Mouse (Mus musculus) large intestine, adult 2 months (tissue): ENCODE measurements around the gene Hdac10. TPM values are rescaled to one million over a fixed set of nuclear protein-coding genes. Genes with fewer than 3 reads are reported as not detected.

Experiments used
- DNase-seq: peaks from one replicate; pipeline ENCODE4 v3.0.0-alpha.2; 2012; ENCODE audit warnings: low read depth, low spot score
- WGBS: fragments of 180-500 bp; shearing (Covaris S2); methylation state at CpG from one replicate; pipeline ENCODE4 v1.1.7; 2018; 5-methylcytosine and 5-hydroxymethylcytosine counted together
- polyA plus RNA-seq: library from polyadenylated mRNA; depleted of rRNA; stranded (reverse); fragments of >200 nt; gene quantifications from 2 replicates; pipeline ENCODE4 v1.2.3, GENCODE M21; 2012; rRNA removed

Gene Hdac10
- 23.9 and 25.4 TPM in 2 replicates for polyA plus RNA-seq

- DNase-seq, result peak; percentile 75
- WGBS, result 4% methylated on average over 36 of the region's 36 CpGs
These were observed at the start of gene Hdac10 for GRCm38 (mm10) chr15:89128382-89129350. TSS of gene Hdac10 (minus strand) at chr15:89128700.

- WGBS, result 26% methylated on average over 4 of the region's 4 CpGs
- DNase-seq, result no peak
These were observed 49.2 kb upstream of the Hdac10 start for GRCm38 (mm10) chr15:89177576-89178259.

DNA sequence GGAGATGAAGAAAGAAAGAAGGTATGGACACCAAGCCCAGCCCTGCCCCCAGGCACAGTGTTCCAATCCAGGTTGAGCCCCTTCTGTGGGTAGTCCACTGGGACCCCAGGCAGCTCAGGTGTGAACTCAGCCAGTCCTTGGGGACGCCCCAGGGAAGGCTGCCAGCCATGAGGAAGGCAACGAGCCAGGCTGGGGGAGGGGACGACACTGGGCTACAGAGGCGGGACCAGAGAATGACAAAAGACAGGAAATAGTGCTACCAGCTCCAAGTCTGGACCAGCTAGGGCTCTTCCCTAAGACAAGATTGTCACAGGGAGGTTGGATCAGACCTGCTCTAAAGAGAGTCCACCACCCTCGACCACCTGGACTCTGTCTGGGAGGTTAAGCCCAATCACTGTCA lies 48.6 kb upstream of the Hdac10 start:
- no peak for DNase-seq
- 0% methylated on average over 5 of the region's 5 CpGs for WGBS

DNA sequence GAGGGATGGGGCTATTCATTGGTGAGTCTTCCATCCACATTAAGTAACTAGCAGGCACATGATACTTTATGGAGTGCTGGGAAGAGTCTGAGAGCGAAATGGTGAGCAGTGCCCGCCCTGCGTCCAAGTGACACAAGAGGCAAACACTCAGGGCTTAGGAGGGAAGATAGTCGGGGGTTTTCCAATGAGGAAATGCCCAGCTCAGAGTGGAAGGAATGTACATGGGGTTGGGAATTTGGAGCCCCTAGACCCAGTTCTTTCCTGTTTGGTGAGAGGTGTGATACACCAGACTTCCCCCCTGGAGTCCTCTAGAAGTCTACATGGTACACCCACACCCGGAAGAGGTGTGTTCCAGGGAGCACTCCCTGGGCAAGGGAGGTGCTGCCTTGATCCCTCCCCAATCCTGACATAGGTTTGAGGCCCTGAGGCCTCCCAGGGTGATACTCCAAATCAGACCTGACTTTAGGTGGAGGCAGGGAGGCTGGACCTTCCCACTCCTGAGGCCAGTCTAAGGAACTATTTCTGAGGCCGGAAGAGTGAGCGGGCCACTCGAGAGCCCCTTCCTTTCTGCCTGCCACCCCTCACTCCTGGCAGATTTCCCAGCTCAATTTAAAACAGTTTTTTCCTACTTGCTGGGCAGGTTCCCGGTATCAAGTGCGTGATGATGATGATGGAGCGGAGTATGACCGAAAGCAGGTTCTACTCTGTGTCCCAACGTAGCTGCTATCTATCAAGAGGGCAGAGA lies 47.1 kb upstream of the Hdac10 start:
- no peak for DNase-seq
- 43% methylated on average over 13 of the region's 13 CpGs for WGBS

GRCm38 (mm10) chr15:89174889-89175339 lies 46.4 kb upstream of the Hdac10 start:
- DNase-seq, result no peak
- 50% methylated on average over 11 of the region's 11 CpGs for WGBS

DNA sequence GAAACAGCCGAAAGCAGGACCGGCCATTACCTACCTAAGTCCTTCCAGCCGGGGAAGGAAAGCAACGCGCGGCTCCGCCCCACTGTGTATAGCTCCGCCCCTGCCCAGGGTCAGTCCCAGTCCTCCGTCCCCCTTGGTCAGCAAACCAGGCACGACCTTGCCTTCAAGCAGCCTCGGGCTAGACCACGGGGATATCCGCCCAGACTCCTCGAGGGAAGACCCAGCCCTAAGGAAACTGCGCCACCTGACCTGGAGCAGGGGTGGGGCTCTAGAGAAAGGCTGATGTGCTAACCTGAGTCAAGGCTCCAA lies 45.4 kb upstream of the Hdac10 start:
- WGBS, result 3% methylated on average over 15 of the region's 15 CpGs
- DNase-seq, result no peak

GRCm38 (mm10) chr15:89173024-89173905 lies 44.8 kb upstream of the Hdac10 start:
- no peak for DNase-seq
- under 1% methylated on average over 65 of the region's 65 CpGs for WGBS

- WGBS, result 55% methylated on average over 17 of the region's 17 CpGs
- DNase-seq, result no peak
These were observed 43.9 kb upstream of the Hdac10 start for GRCm38 (mm10) chr15:89172276-89172935.

DNA sequence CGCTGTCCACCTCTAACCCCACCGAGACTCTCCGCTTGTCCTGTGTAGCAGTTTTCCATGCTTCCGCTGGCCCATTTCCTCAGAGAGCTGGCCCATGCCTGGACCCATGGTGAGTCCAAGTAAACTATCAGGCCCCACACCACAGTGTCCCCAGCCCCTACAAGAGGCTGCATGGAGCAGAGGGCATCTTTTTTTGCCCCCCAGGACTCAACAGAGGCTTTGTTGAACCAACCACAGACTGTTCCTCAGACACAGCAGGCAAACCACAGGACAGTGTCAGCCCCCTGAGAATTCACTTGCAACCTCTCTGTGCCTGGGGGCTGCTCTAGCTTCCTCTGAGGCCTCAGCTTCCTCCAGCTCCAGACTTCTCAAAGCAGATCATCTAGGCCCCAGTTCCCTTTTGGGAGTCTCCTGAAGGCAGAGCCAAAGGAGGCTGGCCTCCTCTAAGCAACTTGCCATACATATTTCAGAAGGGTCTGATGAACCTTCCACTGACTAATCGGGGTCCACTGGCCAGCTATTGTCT lies 43.1 kb upstream of the Hdac10 start:
- 89% methylated on average over 5 of the region's 5 CpGs for WGBS
- no peak for DNase-seq

DNA sequence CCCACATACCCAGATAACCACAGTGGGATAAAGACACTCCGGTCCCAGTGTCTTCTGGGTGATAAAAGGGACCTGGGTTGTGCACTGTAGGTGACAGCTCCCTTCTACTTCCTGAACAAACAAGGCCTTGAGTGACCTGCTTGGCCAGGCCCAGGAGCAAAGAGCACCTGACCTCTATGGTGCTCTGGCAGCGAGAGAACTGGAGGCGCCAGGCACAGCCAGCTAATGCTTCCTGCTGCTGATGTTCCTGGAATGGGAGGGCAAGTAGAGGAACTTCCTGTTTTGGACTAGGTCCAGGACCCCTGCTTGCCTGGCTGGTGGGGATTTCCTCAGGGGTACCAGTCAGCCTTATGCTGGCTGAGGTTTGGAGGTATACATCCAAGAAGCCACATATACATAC lies 41.6 kb upstream of the Hdac10 start:
- no peak for DNase-seq
- 18% methylated on average over 3 of the region's 3 CpGs for WGBS

- 27% methylated on average over 10 of the region's 10 CpGs for WGBS
- DNase-seq, result no peak
These were observed 40.9 kb upstream of the Hdac10 start for GRCm38 (mm10) chr15:89169431-89169830.

GRCm38 (mm10) chr15:89168922-89169321 lies 40.4 kb upstream of the Hdac10 start:
- no peak for DNase-seq
- 63% methylated on average over 10 of the region's 10 CpGs for WGBS

- WGBS, result 93% methylated on average over 12 of the region's 12 CpGs
- no peak for DNase-seq
These were observed 37.0 kb upstream of the Hdac10 start for GRCm38 (mm10) chr15:89165478-89165877.

GRCm38 (mm10) chr15:89161397-89161796 lies 32.9 kb upstream of the Hdac10 start:
- DNase-seq, result no peak
- WGBS, result 51% methylated on average over 9 of the region's 9 CpGs

DNA sequence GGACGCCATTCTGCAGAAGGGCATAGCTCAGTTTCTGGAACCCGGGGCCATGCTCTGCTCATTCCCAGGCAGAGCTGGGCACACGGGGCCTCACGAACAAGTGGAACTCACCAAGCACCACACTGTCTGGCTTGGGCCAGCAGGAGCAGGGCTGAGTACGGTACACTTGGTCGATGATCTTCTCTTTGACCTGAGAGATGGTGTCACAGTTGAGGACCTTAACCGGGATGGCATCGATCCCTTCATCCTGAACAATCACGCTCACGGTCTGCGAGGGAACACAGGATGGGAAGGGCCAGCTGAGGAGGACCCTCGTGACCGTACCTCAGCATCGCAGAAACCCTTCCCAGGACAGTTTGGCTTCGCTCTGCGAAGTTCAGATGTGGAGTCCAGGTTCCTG lies 30.0 kb upstream of the Hdac10 start:
- no peak for DNase-seq
- 93% methylated on average over 16 of the region's 16 CpGs for WGBS

GRCm38 (mm10) chr15:89157954-89158353 lies 29.5 kb upstream of the Hdac10 start:
- 63% methylated on average over 7 of the region's 7 CpGs for WGBS

DNA sequence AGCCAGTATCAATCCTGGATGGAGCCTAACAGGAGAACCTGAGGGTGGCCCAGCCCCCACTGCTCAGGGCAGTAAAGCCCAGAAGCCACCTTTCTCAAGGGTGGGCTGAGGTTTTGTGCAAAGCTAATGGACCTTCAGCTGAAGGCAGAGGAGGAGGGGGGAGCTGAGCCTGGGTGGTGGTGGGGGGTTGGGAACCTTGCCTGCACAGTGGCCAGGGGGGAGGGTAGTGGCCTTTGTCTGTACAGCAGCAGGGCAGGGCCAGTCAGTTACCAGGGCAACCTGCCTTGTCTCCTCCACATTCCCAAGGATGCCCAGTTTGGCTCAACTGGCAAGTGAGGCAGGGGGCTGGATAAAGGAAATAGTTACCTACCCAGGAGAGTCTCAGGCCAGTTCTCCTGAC lies 23.8 kb upstream of the Hdac10 start:
- no peak for DNase-seq

More at GRCm38 (mm10) chr15:89157954-89158353, 29.5 kb upstream of the Hdac10 start:
- no peak for DNase-seq

- DNase-seq, result no peak
- 6% methylated on average over 13 of the region's 13 CpGs for WGBS
These were observed 21.5 kb upstream of the Hdac10 start for GRCm38 (mm10) chr15:89150041-89150390.
